Mouse (Mus musculus) thymus, adult 2 months (tissue): Measurements from ENCODE around the gene Sfn. TPM values are rescaled to one million over a fixed set of nuclear protein-coding genes. Genes with fewer than 3 reads are reported as not detected.

Experiments
- DNase-seq: peaks from one replicate; pipeline ENCODE4 v3.0.0; 2021
- H3K27ac ChIP-seq: fragments of 200-500 bp; 2 replicates; pipeline ENCODE4 v1.5.1; 2012; ENCODE audit warnings: low read length, control low read depth; ENCODE audit not compliant: control insufficient read depth, insufficient read depth
- H3K27me3 ChIP-seq: fragments of 200-500 bp; 2 replicates; pipeline ENCODE4 v1.6.1; 2012; ENCODE audit warnings: mild to moderate bottlenecking, low read length, moderate library complexity, mixed read lengths; ENCODE audit not compliant: control insufficient read depth, insufficient read depth
- H3K36me3 ChIP-seq: fragments of 200-500 bp; 2 replicates; pipeline ENCODE4 v1.6.1; 2012; ENCODE audit warnings: mild to moderate bottlenecking, low read length, moderate library complexity; ENCODE audit not compliant: control insufficient read depth, insufficient read depth
- H3K4me1 ChIP-seq: fragments of 200-500 bp; replicated peaks from 2 replicates; pipeline ENCODE4 v1.6.1; 2012; ENCODE audit warnings: low read length; ENCODE audit not compliant: control insufficient read depth, insufficient read depth
- H3K4me3 ChIP-seq: fragments of 200-500 bp; 2 replicates; pipeline ENCODE4 v1.5.1; 2012; ENCODE audit warnings: mild to moderate bottlenecking, low read length, control low read depth, moderate library complexity; ENCODE audit not compliant: control insufficient read depth, insufficient read depth
- CTCF ChIP-seq: fragments of 200-500 bp; IDR thresholded peaks from 2 replicates; pipeline ENCODE4 v1.5.1; 2012; ENCODE audit warnings: mild to moderate bottlenecking, control low read depth, low read length, moderate library complexity, borderline replicate concordance; ENCODE audit not compliant: control insufficient read depth, poor library complexity, insufficient read depth; ENCODE audit errors: extremely low read depth
- POLR2A ChIP-seq: fragments of 200-500 bp; IDR thresholded peaks from 2 replicates; pipeline ENCODE4 v1.6.1; 2012; ENCODE audit warnings: mild to moderate bottlenecking, low read length, control low read depth, moderate library complexity; ENCODE audit not compliant: control insufficient read depth, poor library complexity, insufficient read depth; ENCODE audit errors: extremely low read depth
- WGBS: fragments of 180-500 bp; shearing (Covaris S2); methylation state at CpG from one replicate; pipeline ENCODE4 v1.1.7; 2018; 5-methylcytosine and 5-hydroxymethylcytosine counted together
- polyA plus RNA-seq: library from polyadenylated mRNA; depleted of rRNA; stranded (reverse); fragments of >200 nt; gene quantifications from 2 replicates; pipeline ENCODE4 v1.2.3, GENCODE M21; 2012

Sfn gene
- polyA plus RNA-seq, 1 experiment = 65.9 TPM

DNA sequence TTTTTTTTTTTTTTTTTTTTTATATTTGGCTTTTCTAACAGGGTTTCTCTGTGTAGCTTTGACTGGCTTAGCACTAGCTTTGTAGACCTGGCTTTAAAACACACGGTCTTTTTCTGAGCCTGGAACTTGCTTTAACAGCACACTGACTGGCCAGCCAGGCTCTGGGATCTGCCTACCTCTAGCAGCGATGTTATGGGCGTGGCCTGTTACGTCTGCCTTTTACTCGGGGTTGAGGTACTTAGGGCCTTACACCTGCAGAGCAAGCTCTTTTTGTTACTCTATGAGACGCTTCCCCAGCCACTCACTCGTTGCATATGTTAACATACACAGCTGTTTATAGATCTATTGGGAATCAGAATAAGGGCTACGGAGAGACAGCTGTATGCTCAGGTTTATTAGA is 34.7 kb downstream of the Sfn start:
- H3K27me3 ChIP-seq = no peaks in the 10 kb centered on the region
- no peak overlapping the region for H3K4me3 ChIP-seq
- H3K4me1 ChIP-seq = peaks cover 8% of the 10 kb centered on the region
- DNase-seq = no peak
- TF ChIP-seq POLR2A (no peak), CTCF (no peak)
- WGBS = 48% methylated on average over 8 of the region's 8 CpGs
- H3K36me3 ChIP-seq = no peaks in the 10 kb centered on the region
- no peak overlapping the region for H3K27ac ChIP-seq

DNA sequence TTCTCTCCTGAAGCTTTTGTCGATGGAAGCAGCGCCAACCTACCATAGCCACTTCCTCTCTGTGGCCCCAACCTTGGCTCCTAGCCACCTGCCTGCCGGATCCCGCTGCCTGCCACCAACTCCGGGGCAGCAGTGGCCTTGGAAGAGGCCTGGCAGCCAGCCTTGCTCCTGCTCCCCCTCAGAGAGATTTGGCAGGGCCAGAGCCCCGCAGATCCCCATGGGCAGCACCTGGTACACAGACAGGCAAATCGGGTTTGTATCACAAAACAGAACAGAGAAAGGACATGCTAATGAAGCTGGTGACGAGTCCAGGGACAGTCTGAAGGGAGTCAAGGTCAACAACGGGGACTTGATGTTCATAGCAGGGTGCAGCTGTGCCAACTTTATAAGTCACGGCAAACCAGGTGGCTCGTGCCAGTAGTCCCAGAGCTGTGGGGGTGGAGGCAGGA is 38.8 kb downstream of the Sfn start:
- TF ChIP-seq CTCF (no peak), POLR2A (no peak)
- DNase-seq = no peak
- Histone ChIP-seq H3K4me1 (peaks cover 8% of the 10 kb centered on the region), H3K36me3 (no peaks in the 10 kb centered on the region), H3K27me3 (no peaks in the 10 kb centered on the region), H3K4me3 (no peak overlapping the region), H3K27ac (no peak overlapping the region)
- WGBS = 18% methylated on average over 11 of the region's 11 CpGs

DNA sequence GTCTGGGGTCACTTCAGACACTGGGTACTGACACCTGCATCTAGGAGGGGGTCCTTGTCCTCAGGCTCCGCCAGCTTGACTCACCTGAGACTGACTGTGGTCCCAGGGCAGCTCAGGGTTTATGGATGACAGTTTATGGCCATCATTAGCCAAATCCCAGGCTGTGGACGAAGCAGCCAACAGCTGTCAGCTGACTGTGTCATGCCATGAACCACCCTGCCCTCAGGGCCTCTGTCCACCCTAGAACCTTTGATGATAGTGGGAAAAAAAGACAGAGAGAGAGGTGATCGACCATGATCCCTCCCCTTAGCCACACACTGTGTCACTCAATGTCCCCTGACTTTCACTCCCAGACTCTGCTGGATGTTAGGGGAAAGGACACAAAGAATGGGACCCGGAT is 40.3 kb downstream of the Sfn start:
- TF ChIP-seq POLR2A = no peak
- TF ChIP-seq CTCF = no peak
- Histone ChIP-seq H3K27me3 (no peaks in the 10 kb centered on the region), H3K36me3 (no peaks in the 10 kb centered on the region), H3K4me1 (peaks cover 8% of the 10 kb centered on the region), H3K4me3 (no peak overlapping the region), H3K27ac (no peak overlapping the region)
- DNase-seq = no peak
- WGBS = 91% methylated on average over 4 of the region's 4 CpGs

DNA sequence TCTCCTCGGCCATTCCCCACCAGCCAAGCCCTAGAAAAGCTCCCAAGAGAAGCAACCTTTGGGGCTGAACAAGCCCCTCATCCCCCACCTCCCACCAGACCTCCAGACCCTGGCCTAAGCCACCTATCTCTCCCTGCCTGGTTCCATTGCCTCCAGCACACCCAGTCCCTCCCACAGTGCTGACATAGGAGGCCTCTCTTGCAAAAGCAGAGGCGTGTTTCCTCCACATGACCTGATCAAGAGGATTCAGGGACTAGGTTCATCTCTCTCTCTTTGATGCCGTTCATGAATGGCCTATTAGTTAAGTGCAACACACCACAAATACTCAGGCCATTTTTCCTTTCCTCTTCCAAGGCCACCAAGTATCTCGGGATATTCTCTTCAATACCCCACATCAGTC is 42.1 kb downstream of the Sfn start:
- Histone ChIP-seq H3K4me1 (peaks cover 8% of the 10 kb centered on the region), H3K36me3 (no peaks in the 10 kb centered on the region), H3K27ac (no peak overlapping the region), H3K27me3 (no peaks in the 10 kb centered on the region), H3K4me3 (no peak overlapping the region)
- TF ChIP-seq CTCF (no peak), POLR2A (no peak)
- DNase-seq = no peak
- WGBS = 91% methylated on average over 4 of the region's 4 CpGs

DNA sequence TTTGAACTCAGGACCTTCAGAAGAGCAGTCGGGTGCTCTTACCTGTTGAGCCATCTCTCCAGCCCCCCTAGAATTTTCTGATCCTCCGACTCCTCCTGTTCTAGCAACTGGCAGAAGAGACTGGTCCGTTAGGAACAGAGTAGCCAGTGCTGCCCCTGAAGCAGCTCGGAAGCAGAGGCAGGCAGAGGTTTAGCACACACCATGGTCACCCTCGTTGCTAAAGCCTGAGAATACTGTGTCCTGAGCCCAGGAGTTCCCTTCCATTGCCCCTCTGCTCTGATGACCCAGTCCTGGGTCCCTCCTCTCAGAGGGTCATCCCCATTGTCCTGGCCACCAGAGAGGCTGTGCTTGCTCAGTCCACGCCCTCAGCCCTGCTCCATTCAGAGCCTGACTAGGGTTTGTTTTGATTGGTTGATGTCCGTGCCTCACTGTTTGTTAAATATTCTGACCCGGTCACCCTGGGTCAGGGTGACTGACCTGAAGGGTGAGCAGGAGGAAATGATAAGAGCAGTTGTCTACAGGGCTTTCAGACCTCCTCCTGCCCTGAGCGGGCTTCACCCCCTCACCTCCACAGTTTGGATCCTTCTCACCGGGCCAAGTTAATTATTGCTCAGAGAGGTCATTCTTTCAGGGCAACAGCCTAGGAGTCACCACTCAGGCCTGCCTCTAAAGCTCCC is 44.8 kb downstream of the Sfn start:
- TF ChIP-seq POLR2A = no peak
- TF ChIP-seq CTCF = no peak
- 87% methylated on average over 10 of the region's 10 CpGs for WGBS
- DNase-seq = no peak
- no peaks in the 10 kb centered on the region for H3K4me1 ChIP-seq
- H3K27ac ChIP-seq = no peak overlapping the region
- H3K4me3 ChIP-seq = no peak overlapping the region
- H3K27me3 ChIP-seq = no peaks in the 10 kb centered on the region
- no peaks in the 10 kb centered on the region for H3K36me3 ChIP-seq

DNA sequence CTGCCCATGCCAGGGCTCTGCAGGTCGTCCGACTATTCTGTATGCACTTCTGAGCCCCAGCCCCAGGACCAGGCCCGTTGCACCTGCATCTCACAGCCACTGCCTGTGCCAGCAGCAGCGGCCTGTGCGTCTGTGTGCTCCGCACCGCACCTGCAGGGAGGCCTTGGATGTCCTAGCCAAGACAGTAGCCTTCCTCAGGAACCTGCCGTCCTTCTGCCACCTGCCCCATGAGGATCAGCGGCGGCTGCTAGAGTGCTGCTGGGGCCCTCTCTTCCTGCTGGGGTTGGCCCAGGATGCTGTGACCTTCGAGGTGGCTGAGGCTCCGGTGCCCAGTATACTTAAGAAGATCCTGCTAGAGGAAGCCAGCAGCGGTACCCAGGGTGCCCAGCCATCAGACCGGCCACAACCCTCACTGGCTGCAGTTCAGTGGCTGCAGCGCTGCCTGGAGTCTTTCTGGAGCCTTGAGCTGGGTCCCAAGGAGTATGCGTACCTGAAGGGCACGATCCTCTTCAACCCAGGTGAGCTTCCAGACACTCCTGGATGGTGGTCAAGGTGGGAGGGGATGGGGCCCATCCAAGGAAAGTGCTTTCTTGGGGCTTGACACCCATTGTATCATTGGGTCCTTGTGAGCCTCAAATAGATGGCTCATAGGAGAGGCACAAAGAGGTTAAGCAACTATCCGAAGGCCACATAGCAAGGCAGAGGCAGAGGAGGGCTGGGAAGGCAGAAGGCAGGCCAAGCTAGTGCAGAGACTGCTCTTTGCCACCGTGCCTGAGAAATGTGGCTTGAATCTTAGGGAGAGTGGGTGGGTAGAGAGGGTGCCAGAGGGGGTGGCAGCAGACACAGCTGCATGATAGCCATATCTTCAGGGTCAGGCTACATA is 48.3 kb downstream of the Sfn start:
- no peaks in the 10 kb centered on the region for H3K36me3 ChIP-seq
- no peak overlapping the region for H3K4me3 ChIP-seq
- no peak overlapping the region for H3K27ac ChIP-seq
- no peak for DNase-seq
- no peak for TF ChIP-seq POLR2A
- no peak for TF ChIP-seq CTCF
- no peaks in the 10 kb centered on the region for H3K27me3 ChIP-seq
- 46% methylated on average over 19 of the region's 19 CpGs for WGBS
- H3K4me1 ChIP-seq = no peaks in the 10 kb centered on the region
